Mouse (Mus musculus) ES-Bruce4 (cell line): ENCODE measurements around the gene Fbxw11.

Experiments used
- CTCF ChIP-seq: IDR thresholded peaks from one replicate; pipeline ENCODE4 v1.8.1; 2011; ENCODE audit warnings: low read depth, low read length
- POLR2A ChIP-seq: IDR thresholded peaks from one replicate; pipeline ENCODE4 v1.8.1; 2011; ENCODE audit warnings: low read length; ENCODE audit not compliant: insufficient read depth

DNA sequence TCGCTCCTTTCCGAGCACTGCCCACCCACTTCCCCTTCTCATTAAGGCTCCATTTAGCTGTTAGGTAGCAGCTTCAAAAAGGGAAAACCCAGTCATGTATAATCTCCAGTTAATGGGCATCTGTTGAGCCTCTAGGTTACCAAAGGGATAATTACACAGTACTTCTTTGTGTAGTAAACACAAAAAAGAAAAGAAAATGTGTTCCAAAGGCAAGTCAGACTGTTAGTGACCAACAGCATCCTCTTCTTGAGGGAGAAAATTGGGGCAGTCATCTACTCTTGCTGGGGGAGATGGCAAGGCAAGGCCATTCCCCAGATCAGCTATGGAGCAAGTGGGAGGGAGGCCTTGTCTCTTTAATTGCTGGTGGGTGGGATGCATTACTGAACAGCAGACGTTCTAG, 65.0 kb downstream of the Fbxw11 start:
- no peak for TF ChIP-seq CTCF
- TF ChIP-seq POLR2A, result no peak
